Mouse (Mus musculus): Measurements from ENCODE around the gene Dnali1.

DNA sequence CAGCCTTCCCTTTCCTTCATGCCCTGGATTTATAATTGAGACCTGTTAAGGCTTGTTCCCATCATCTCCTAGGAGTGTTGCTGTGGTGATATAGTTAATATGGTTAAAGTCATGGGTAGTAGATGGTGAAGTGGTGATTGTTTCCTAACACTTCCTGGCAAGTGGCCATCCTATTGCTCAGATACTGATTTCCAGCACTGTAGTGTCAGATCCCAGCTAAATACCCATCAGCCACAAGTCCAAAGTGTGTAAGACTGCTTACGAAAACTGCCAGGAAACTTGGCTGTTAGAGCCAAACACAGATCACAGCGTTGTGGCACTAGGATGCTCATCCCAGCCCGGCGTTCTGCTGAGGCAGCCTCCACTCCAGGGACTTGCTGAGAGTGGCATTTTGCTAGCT is 31.2 kb downstream of the Dnali1 start:
- TF ChIP-seq CTCF (IDR thresholded peaks at IDR 0.05; ENCODE audit: low read depth, low read length): no peak
- no peak for TF ChIP-seq GATA1 (IDR thresholded peaks at IDR 0.05; ENCODE audit: borderline replicate concordance, low read length)
- TF ChIP-seq TAL1 (conservative IDR thresholded peaks at IDR 0.05; ENCODE audit: low read depth, low read length): no peak
- no peak for TF ChIP-seq GATA2 (IDR thresholded peaks at IDR 0.05; ENCODE audit: borderline replicate concordance, low read depth, low read length)
- no peak for TF ChIP-seq POLR2AphosphoS5 (IDR thresholded peaks at IDR 0.05; ENCODE audit: insufficient replicate concordance, low read depth, low read length)
